Mouse (Mus musculus): ENCODE measurements around the gene Ndn. TPM values are rescaled to one million over a fixed set of nuclear protein-coding genes. Genes with fewer than 3 reads are reported as not detected.

Ndn gene
- polyA plus RNA-seq, 1 experiment from 2014 or later = 640 TPM

DNA sequence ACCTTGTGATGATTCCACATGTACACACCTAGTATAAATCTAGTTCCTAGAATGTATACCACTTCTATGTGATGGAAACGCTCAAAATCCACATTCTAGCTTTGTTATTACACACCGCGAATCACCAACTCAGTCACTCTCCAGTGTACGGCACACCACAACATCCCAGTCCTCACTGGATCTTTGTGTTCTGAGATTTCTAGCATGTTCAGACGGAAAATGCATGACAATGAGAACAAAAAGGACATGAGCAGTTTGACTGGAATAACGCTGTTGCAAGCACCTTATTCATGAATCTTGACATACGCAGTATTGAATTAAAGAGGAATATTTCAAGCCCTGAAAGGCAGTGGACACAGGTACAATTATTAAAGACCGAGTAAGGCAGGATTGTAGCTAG, 20.4 kb downstream of the Ndn start:
- ATAC-seq = no peak; the same call in 1 of the 2 replicates
- 55% methylated on average over 8 of the region's 8 CpGs for WGBS
- no peaks in the 10 kb centered on the region for H3K4me1 ChIP-seq (ENCODE audit: control insufficient read depth, insufficient read depth, low read depth, low read length)

GRCm38 (mm10) chr7:62375658-62376057, 29.3 kb downstream of the Ndn start:
- no peak for ATAC-seq
- 36% methylated on average over 4 of the region's 4 CpGs for WGBS
- Histone ChIP-seq H3K4me3 (ENCODE audit: low read length) (no peak overlapping the region), H3K27ac (ENCODE audit: low read depth, low read length) (no peak overlapping the region), H3K4me1 (ENCODE audit: control insufficient read depth, insufficient read depth, low read depth, low read length) (peaks cover 4% of the 10 kb centered on the region; the same call in 1 of the 2 replicates), H3K9ac (ENCODE audit: low read depth, low read length) (no peak overlapping the region), H3K9me3 (ENCODE audit: control insufficient read depth, low read length) (peaks cover 19% of the 10 kb centered on the region), H3K4me2 (ENCODE audit: low read length) (no peak overlapping the region; the same call in 1 of the 2 replicates), H3K27me3 (replicated peaks; ENCODE audit: control insufficient read depth, insufficient read depth, low read length) (no peaks in the 10 kb centered on the region), H3K36me3 (ENCODE audit: control insufficient read depth, insufficient read depth, low read length) (no peaks in the 10 kb centered on the region)

More for the DNA sequence above, 20.4 kb downstream of the Ndn start:
- H3K9me3 ChIP-seq (ENCODE audit: control insufficient read depth, low read length) = no peaks in the 10 kb centered on the region
- H3K27me3 ChIP-seq (replicated peaks; ENCODE audit: control insufficient read depth, insufficient read depth, low read length) = no peaks in the 10 kb centered on the region
- H3K9ac ChIP-seq (ENCODE audit: low read depth, low read length) = no peak overlapping the region
- peak overlapping the region; percentile 41 for H3K4me2 ChIP-seq (ENCODE audit: low read length)
- no peaks in the 10 kb centered on the region for H3K36me3 ChIP-seq (ENCODE audit: control insufficient read depth, insufficient read depth, low read length)
- peak overlapping the region; percentile 72; the same call in 1 of the 2 replicates for H3K27ac ChIP-seq (ENCODE audit: low read depth, low read length)
- peak overlapping the region; percentile 23 for H3K4me3 ChIP-seq (ENCODE audit: low read length)

DNA sequence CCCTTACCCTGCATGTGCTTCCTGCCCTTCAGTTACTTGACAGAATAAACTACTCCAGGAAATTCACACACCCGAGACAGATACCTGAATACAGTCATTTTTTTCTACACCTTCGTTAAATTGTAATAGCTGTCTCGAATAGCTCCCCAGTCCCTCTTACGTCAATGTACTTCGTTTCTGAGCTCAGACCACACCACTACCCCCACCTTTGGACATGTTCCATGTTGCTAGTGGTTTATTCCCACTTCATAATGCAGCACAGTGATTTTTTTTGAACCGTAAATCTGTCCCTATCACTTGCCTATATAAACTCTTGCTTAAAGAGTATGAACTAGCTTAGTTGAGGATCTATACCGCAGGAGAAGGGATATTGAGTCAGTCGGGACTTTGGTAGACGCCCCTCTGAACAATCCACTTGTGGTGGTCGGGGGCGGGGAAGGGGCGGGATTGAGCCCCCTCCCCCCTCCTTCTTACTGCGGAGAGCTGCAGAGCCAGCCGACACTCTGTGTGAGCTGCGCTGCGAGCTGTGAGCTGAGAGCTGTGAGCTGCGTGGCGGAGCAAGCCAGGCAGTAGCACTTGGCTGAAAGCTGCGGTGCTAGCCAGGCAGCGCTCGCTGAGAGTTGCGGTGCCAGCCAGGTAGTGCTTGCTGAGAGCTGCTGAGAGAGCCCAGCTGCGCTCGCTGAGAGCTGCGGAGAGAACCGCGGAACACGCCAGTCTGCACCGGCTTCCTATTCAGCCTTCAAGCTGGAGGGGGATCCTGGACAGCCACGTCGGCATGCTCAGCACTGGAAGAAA, 30.3 kb downstream of the Ndn start, which contains the start of gene Magel2:
Gene Magel2, plus strand, starts transcription at position 501 of the 795 bp plus-strand sequence.
- 24% methylated on average over 30 of the region's 31 CpGs for WGBS
- Histone ChIP-seq H3K4me3 (ENCODE audit: low read length) (peak within 1 kb of the TSS; percentile 60), H3K9me3 (ENCODE audit: control insufficient read depth, low read length) (peaks cover 19% of the 10 kb centered on the region), H3K36me3 (ENCODE audit: control insufficient read depth, insufficient read depth, low read length) (no peaks in the 10 kb centered on the region), H3K27me3 (replicated peaks; ENCODE audit: control insufficient read depth, insufficient read depth, low read length) (no peaks in the 10 kb centered on the region), H3K4me2 (ENCODE audit: low read length) (peak within 1 kb of the TSS; percentile 59), H3K27ac (ENCODE audit: low read depth, low read length) (peak within 1 kb of the TSS; percentile 82), H3K4me1 (ENCODE audit: control insufficient read depth, insufficient read depth, low read depth, low read length) (peaks cover 4% of the 10 kb centered on the region; the same call in 1 of the 2 replicates), H3K9ac (ENCODE audit: low read depth, low read length) (peak within 1 kb of the TSS; percentile 77)
- peak; percentile 98 for ATAC-seq

DNA sequence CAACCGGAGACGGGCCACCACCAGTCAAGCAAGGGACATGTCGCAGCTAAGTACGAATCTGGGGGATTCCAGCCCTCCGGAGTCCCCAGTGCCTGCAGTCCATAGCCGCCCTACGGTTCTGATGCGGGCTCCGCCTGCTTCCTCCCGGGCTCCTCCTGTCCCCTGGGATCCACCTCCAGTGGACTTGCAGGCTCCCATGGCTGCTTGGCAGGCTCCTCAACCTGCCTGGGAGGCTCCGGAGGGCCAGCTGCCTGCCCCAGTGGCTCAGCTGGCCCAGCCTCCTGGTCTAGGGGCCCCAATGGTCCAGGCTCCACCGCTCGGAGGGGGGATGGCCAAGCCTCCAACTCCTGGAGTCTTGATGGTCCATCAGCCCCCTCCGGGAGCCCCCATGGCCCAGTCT, 30.9 kb downstream of the Ndn start:
- Histone ChIP-seq H3K27me3 (replicated peaks; ENCODE audit: control insufficient read depth, insufficient read depth, low read length) (no peaks in the 10 kb centered on the region), H3K36me3 (ENCODE audit: control insufficient read depth, insufficient read depth, low read length) (no peaks in the 10 kb centered on the region), H3K9me3 (ENCODE audit: control insufficient read depth, low read length) (peaks cover 19% of the 10 kb centered on the region), H3K9ac (ENCODE audit: low read depth, low read length) (peak overlapping the region; percentile 77), H3K4me3 (ENCODE audit: low read length) (peak overlapping the region; percentile 60), H3K27ac (ENCODE audit: low read depth, low read length) (peak overlapping the region; percentile 82), H3K4me1 (ENCODE audit: control insufficient read depth, insufficient read depth, low read depth, low read length) (peaks cover 4% of the 10 kb centered on the region; the same call in 1 of the 2 replicates), H3K4me2 (ENCODE audit: low read length) (peak overlapping the region; percentile 59)
- no peak; the same call in none of the 2 replicates for ATAC-seq
- WGBS = 32% methylated on average over 14 of the region's 14 CpGs

- Histone ChIP-seq H3K4me1 (ENCODE audit: control insufficient read depth, insufficient read depth, low read depth, low read length) (peaks cover 4% of the 10 kb centered on the region; the same call in 1 of the 2 replicates), H3K36me3 (ENCODE audit: control insufficient read depth, insufficient read depth, low read length) (no peaks in the 10 kb centered on the region), H3K27ac (ENCODE audit: low read depth, low read length) (peak overlapping the region; percentile 23; the same call in 1 of the 2 replicates), H3K27me3 (replicated peaks; ENCODE audit: control insufficient read depth, insufficient read depth, low read length) (no peaks in the 10 kb centered on the region), H3K4me2 (ENCODE audit: low read length) (peak overlapping the region; percentile 59), H3K9me3 (ENCODE audit: control insufficient read depth, low read length) (peaks cover 19% of the 10 kb centered on the region), H3K4me3 (ENCODE audit: low read length) (peak overlapping the region; percentile 60), H3K9ac (ENCODE audit: low read depth, low read length) (peak overlapping the region; percentile 77)
- 86% methylated on average over 9 of the region's 9 CpGs for WGBS
- ATAC-seq = no peak
Observed at GRCm38 (mm10) chr7:62378529-62378928, 32.2 kb downstream of the Ndn start.

GRCm38 (mm10) chr7:62382391-62382790, 36.0 kb downstream of the Ndn start:
- WGBS = 0% methylated on average over 2 of the region's 2 CpGs
- peaks cover 15% of the 10 kb centered on the region for H3K9me3 ChIP-seq (ENCODE audit: control insufficient read depth, low read length)
- H3K27ac ChIP-seq (ENCODE audit: low read depth, low read length) = no peak overlapping the region
- no peak overlapping the region for H3K4me2 ChIP-seq (ENCODE audit: low read length)
- H3K4me3 ChIP-seq (ENCODE audit: low read length) = no peak overlapping the region
- H3K9ac ChIP-seq (ENCODE audit: low read depth, low read length) = no peak overlapping the region
- peaks cover 4% of the 10 kb centered on the region; the same call in 1 of the 2 replicates for H3K4me1 ChIP-seq (ENCODE audit: control insufficient read depth, insufficient read depth, low read depth, low read length)
- H3K27me3 ChIP-seq (replicated peaks; ENCODE audit: control insufficient read depth, insufficient read depth, low read length) = no peaks in the 10 kb centered on the region
- H3K36me3 ChIP-seq (ENCODE audit: control insufficient read depth, insufficient read depth, low read length) = no peaks in the 10 kb centered on the region
- peak; percentile 70 for ATAC-seq

DNA sequence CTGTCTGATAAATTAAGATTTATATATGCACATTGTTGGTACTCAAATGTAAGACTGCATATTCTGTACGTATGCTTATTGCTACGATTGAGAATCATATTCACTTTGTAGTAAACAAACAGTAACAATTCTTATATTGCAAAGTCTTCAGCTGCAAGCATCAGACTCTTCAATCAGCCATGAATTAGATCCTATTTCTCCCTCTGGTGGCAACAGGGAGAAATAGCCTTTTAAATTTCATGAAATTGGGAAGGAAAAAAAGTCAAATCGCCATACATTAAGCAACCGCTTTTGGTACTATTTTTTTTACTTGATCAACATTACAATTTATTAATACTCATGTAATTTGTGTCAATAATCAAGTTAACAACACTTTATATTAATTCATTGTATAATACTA, 41.9 kb downstream of the Ndn start:
- no peaks in the 10 kb centered on the region for H3K27me3 ChIP-seq (replicated peaks; ENCODE audit: control insufficient read depth, insufficient read depth, low read length)
- H3K4me3 ChIP-seq (ENCODE audit: low read length) = no peak overlapping the region
- no peak overlapping the region for H3K27ac ChIP-seq (ENCODE audit: low read depth, low read length)
- 0 out of 2 replicates have a peak, but pooled peaks cover 2% of the 10 kb centered on the region for H3K9me3 ChIP-seq (ENCODE audit: control insufficient read depth, low read length)
- H3K4me2 ChIP-seq (ENCODE audit: low read length) = no peak overlapping the region
- no peaks in the 10 kb centered on the region for H3K4me1 ChIP-seq (ENCODE audit: control insufficient read depth, insufficient read depth, low read depth, low read length)
- no peak for ATAC-seq
- H3K36me3 ChIP-seq (ENCODE audit: control insufficient read depth, insufficient read depth, low read length) = no peaks in the 10 kb centered on the region
- no peak overlapping the region for H3K9ac ChIP-seq (ENCODE audit: low read depth, low read length)
- WGBS = 48% methylated on average over 4 of the region's 4 CpGs

- Histone ChIP-seq H3K27me3 (replicated peaks; ENCODE audit: control insufficient read depth, insufficient read depth, low read length) (no peaks in the 10 kb centered on the region), H3K9ac (ENCODE audit: low read depth, low read length) (no peak overlapping the region), H3K9me3 (ENCODE audit: control insufficient read depth, low read length) (peaks cover 2% of the 10 kb centered on the region; the same call in 1 of the 2 replicates), H3K4me3 (ENCODE audit: low read length) (no peak overlapping the region), H3K4me2 (ENCODE audit: low read length) (no peak overlapping the region), H3K27ac (ENCODE audit: low read depth, low read length) (no peak overlapping the region), H3K36me3 (ENCODE audit: control insufficient read depth, insufficient read depth, low read length) (no peaks in the 10 kb centered on the region), H3K4me1 (ENCODE audit: control insufficient read depth, insufficient read depth, low read depth, low read length) (no peaks in the 10 kb centered on the region)
- ATAC-seq = no peak
- WGBS = 59% methylated on average over 1 of the region's 1 CpGs
Observed at GRCm38 (mm10) chr7:62392202-62392601, 45.8 kb downstream of the Ndn start.

All from hindbrain, embryonic 16.5 days (tissue).